Mouse (Mus musculus) midbrain, embryonic 11.5 days (tissue): Measurements from ENCODE around the gene Hes5. TPM values are rescaled to one million over a fixed set of nuclear protein-coding genes. Genes with fewer than 3 reads are reported as not detected.

Source experiments
- ATAC-seq: fragments of 200-750 bp; cut with Nextera tagmentation; 2 replicates; pipeline ENCODE4 v1.8.0; 2017; ENCODE audit warnings: moderate TSS enrichment, moderate library complexity; ENCODE audit not compliant: low FRiP score
- DNase-seq: peaks from one replicate; pipeline ENCODE4 v3.0.0; 2015; ENCODE audit warnings: low spot score; ENCODE audit errors: missing footprints
- H3K27ac ChIP-seq: fragments of 300-500 bp; sonication (generic); 2 replicates; pipeline ENCODE4 v1.5.1; 2014; ENCODE audit warnings: low read depth, low read length
- H3K27me3 ChIP-seq: fragments of 300-500 bp; sonication (generic); 2 replicates; pipeline ENCODE4 v1.6.1; 2014; ENCODE audit warnings: mild to moderate bottlenecking, low read length, moderate library complexity, mixed read lengths; ENCODE audit not compliant: control insufficient read depth, insufficient read depth
- H3K36me3 ChIP-seq: fragments of 300-500 bp; sonication (generic); 2 replicates; pipeline ENCODE4 v1.6.1; 2014; ENCODE audit warnings: mild to moderate bottlenecking, low read length, moderate library complexity, mixed read lengths; ENCODE audit not compliant: control insufficient read depth, insufficient read depth
- H3K4me1 ChIP-seq: fragments of 300-500 bp; sonication (generic); 2 replicates; pipeline ENCODE4 v1.6.1; 2014; ENCODE audit warnings: low read length; ENCODE audit not compliant: control insufficient read depth, insufficient read depth
- H3K4me2 ChIP-seq: fragments of 300-500 bp; sonication (generic); 2 replicates; pipeline ENCODE4 v1.6.1; 2014; ENCODE audit warnings: mild to moderate bottlenecking, moderate library complexity
- H3K4me3 ChIP-seq: fragments of 300-500 bp; sonication (generic); 2 replicates; pipeline ENCODE4 v1.5.1; 2014; ENCODE audit warnings: low read depth, low read length
- H3K9ac ChIP-seq: fragments of 300-500 bp; sonication (generic); 2 replicates; pipeline ENCODE4 v1.6.1; 2014; ENCODE audit warnings: low read length
- H3K9me3 ChIP-seq: fragments of 300-500 bp; sonication (generic); 2 replicates; pipeline ENCODE4 v1.6.1; 2016; ENCODE audit warnings: low read length; ENCODE audit not compliant: control insufficient read depth
- WGBS: fragments of 180-500 bp; shearing (Covaris S2); extraction: QIAGEN DNeasy Blood & Tissue Kit; methylation state at CpG from one replicate; pipeline ENCODE4 v1.1.7; 2014; 5-methylcytosine and 5-hydroxymethylcytosine counted together
- polyA plus RNA-seq: library from polyadenylated mRNA; unstranded; fragments of >200 nt; fragmentation: Nextera tagmentation; extraction: Ambion mirVana; gene quantifications from 2 replicates; pipeline ENCODE4 v1.2.1, GENCODE M21; 2014

Gene Hes5
- polyA plus RNA-seq, 1 experiment from 2014 or later: 535 TPM

GRCm38 (mm10) chr4:154948066-154948939 lies 12.4 kb upstream of the Hes5 start:
- WGBS: 32% methylated on average over 14 of the region's 14 CpGs
- no peak for DNase-seq
- H3K27ac ChIP-seq: peak overlapping the region; percentile 86
- peak; percentile 45 for ATAC-seq
- H3K4me3 ChIP-seq: peak overlapping the region; percentile 13; the same call in 1 of the 2 replicates
- peaks cover 4% of the 10 kb centered on the region; the same call in 1 of the 2 replicates for H3K27me3 ChIP-seq
- peak overlapping the region; percentile 28; the same call in 1 of the 2 replicates for H3K9ac ChIP-seq
- H3K36me3 ChIP-seq: no peaks in the 10 kb centered on the region
- peak overlapping the region; percentile 31 for H3K4me2 ChIP-seq
- H3K4me1 ChIP-seq: peaks cover 57% of the 10 kb centered on the region
- H3K9me3 ChIP-seq: no peaks in the 10 kb centered on the region

- Histone ChIP-seq H3K36me3 (no peaks in the 10 kb centered on the region), H3K9ac (peak overlapping the region; percentile 28; the same call in 1 of the 2 replicates), H3K9me3 (no peaks in the 10 kb centered on the region), H3K27me3 (peaks cover 6% of the 10 kb centered on the region; the same call in 1 of the 2 replicates), H3K4me1 (peaks cover 65% of the 10 kb centered on the region), H3K4me3 (peak overlapping the region; percentile 13; the same call in 1 of the 2 replicates), H3K27ac (peak overlapping the region; percentile 86), H3K4me2 (peak overlapping the region; percentile 31)
- DNase-seq: peak; percentile 96
- WGBS: 41% methylated on average over 6 of the region's 6 CpGs
- no peak; the same call in 1 of the 2 replicates for ATAC-seq
These were observed 11.7 kb upstream of the Hes5 start for GRCm38 (mm10) chr4:154948940-154949588.

GRCm38 (mm10) chr4:154949589-154949982 lies 11.1 kb upstream of the Hes5 start:
- peak overlapping the region; percentile 31 for H3K4me2 ChIP-seq
- no peaks in the 10 kb centered on the region for H3K36me3 ChIP-seq
- ATAC-seq: peak; percentile 30
- peak; percentile 94 for DNase-seq
- H3K27ac ChIP-seq: peak overlapping the region; percentile 86
- peaks cover 7% of the 10 kb centered on the region for H3K27me3 ChIP-seq
- no peaks in the 10 kb centered on the region for H3K9me3 ChIP-seq
- peaks cover 68% of the 10 kb centered on the region for H3K4me1 ChIP-seq
- H3K9ac ChIP-seq: peak overlapping the region; percentile 28; the same call in 1 of the 2 replicates
- 6% methylated on average over 16 of the region's 16 CpGs for WGBS
- H3K4me3 ChIP-seq: peak overlapping the region; percentile 13; the same call in 1 of the 2 replicates

- Histone ChIP-seq H3K4me2 (peak overlapping the region; percentile 38), H3K9ac (no peak overlapping the region; the same call in 1 of the 2 replicates)
These were observed 8.1 kb upstream of the Hes5 start for GRCm38 (mm10) chr4:154952461-154953241.

GRCm38 (mm10) chr4:154956604-154957003 lies 4.1 kb upstream of the Hes5 start:
- ATAC-seq (no peak), DNase-seq (peak; percentile 85)
- Histone ChIP-seq H3K4me2 (no peak overlapping the region), H3K4me1 (peaks cover 69% of the 10 kb centered on the region), H3K4me3 (no peak overlapping the region), H3K9ac (no peak overlapping the region), H3K9me3 (no peaks in the 10 kb centered on the region), H3K27ac (no peak overlapping the region), H3K27me3 (peaks cover 9% of the 10 kb centered on the region; the same call in 1 of the 2 replicates), H3K36me3 (no peaks in the 10 kb centered on the region; the same call in 1 of the 2 replicates)
- WGBS: 23% methylated on average over 9 of the region's 9 CpGs

More at GRCm38 (mm10) chr4:154952461-154953241, 8.1 kb upstream of the Hes5 start:
- Histone ChIP-seq H3K4me3 (0 out of 2 replicates have a peak overlapping the region, but pooled peaks have one; percentile 2), H3K9me3 (no peaks in the 10 kb centered on the region), H3K27me3 (peaks cover 10% of the 10 kb centered on the region), H3K4me1 (peaks cover 67% of the 10 kb centered on the region), H3K36me3 (no peaks in the 10 kb centered on the region), H3K27ac (peak overlapping the region; percentile 78)
- ATAC-seq (peak; percentile 83), DNase-seq (peak; percentile 95)
- WGBS: under 1% methylated on average over 26 of the region's 26 CpGs

GRCm38 (mm10) chr4:154957289-154957993 lies 3.3 kb upstream of the Hes5 start:
- H3K9me3 ChIP-seq: no peaks in the 10 kb centered on the region
- DNase-seq: peak; percentile 85
- ATAC-seq: no peak
- peak overlapping the region; percentile 18 for H3K9ac ChIP-seq
- H3K4me3 ChIP-seq: no peak overlapping the region
- peak overlapping the region; percentile 79 for H3K4me2 ChIP-seq
- H3K36me3 ChIP-seq: peaks cover 4% of the 10 kb centered on the region; the same call in 1 of the 2 replicates
- peak overlapping the region; percentile 32 for H3K27ac ChIP-seq
- peaks cover 9% of the 10 kb centered on the region; the same call in 1 of the 2 replicates for H3K27me3 ChIP-seq
- peaks cover 72% of the 10 kb centered on the region for H3K4me1 ChIP-seq
- 30% methylated on average over 13 of the region's 13 CpGs for WGBS

GRCm38 (mm10) chr4:154958171-154958570 lies 2.6 kb upstream of the Hes5 start:
- H3K4me1 ChIP-seq: peaks cover 74% of the 10 kb centered on the region
- H3K9me3 ChIP-seq: no peaks in the 10 kb centered on the region
- peak overlapping the region; percentile 85 for H3K27ac ChIP-seq
- peak; percentile 74 for ATAC-seq
- H3K4me3 ChIP-seq: peak overlapping the region; percentile 15
- H3K36me3 ChIP-seq: peaks cover 4% of the 10 kb centered on the region
- under 1% methylated on average over 15 of the region's 15 CpGs for WGBS
- peak overlapping the region; percentile 79 for H3K4me2 ChIP-seq
- peak overlapping the region; percentile 38; the same call in 1 of the 2 replicates for H3K9ac ChIP-seq
- peak; percentile 98 for DNase-seq
- H3K27me3 ChIP-seq: peaks cover 9% of the 10 kb centered on the region; the same call in 1 of the 2 replicates

- Histone ChIP-seq H3K4me3 (peak overlapping the region; percentile 15), H3K27ac (peak overlapping the region; percentile 85), H3K4me2 (peak overlapping the region; percentile 79), H3K4me1 (peaks cover 74% of the 10 kb centered on the region), H3K27me3 (peaks cover 9% of the 10 kb centered on the region; the same call in 1 of the 2 replicates), H3K36me3 (peaks cover 4% of the 10 kb centered on the region), H3K9ac (peak overlapping the region; percentile 38), H3K9me3 (no peaks in the 10 kb centered on the region)
- 4% methylated on average over 8 of the region's 8 CpGs for WGBS
- peak; percentile 12 for ATAC-seq
- peak; percentile 96 for DNase-seq
These were observed 2.1 kb upstream of the Hes5 start for GRCm38 (mm10) chr4:154958621-154959020.
